Mouse (Mus musculus): ENCODE data around the gene Gli2.

GRCm38 (mm10) chr1:118916477-118917075 is 136.8 kb downstream of the Gli2 start:
- TF ChIP-seq CTCF (IDR thresholded peaks at IDR 0.05 in 2 of 3, conservative IDR thresholded peaks at IDR 0.05 in 1 of 3; ENCODE audit: control insufficient read depth in 1 of 3, insufficient read depth in 1 of 3, low read depth in 2 of 3, low read length in 3 of 3, poor library complexity in 1 of 3, severe bottlenecking in 1 of 3) (no peak), MAX (IDR thresholded peaks at IDR 0.05; ENCODE audit: low read length) (no peak), POLR2A (IDR thresholded peaks at IDR 0.05; ENCODE audit: control insufficient read depth in 1 of 2, insufficient read depth in 1 of 2, low read depth in 1 of 2, low read length in 2 of 2, poor library complexity in 1 of 2) (no peak), GABPA (IDR thresholded peaks at IDR 0.05; ENCODE audit: low read depth, low read length) (no peak), USF1 (IDR thresholded peaks at IDR 0.05; ENCODE audit: low read depth, low read length) (no peak), EP300 (IDR thresholded peaks at IDR 0.05; ENCODE audit: low read depth in 1 of 2, low read length in 2 of 2) (no peak), HCFC1 (IDR thresholded peaks at IDR 0.05; ENCODE audit: low read depth, low read length) (no peak), RAD21 (IDR thresholded peaks at IDR 0.05; ENCODE audit: low read depth, low read length) (no peak), MXI1 (IDR thresholded peaks at IDR 0.05; ENCODE audit: low read depth, low read length) (no peak), UBTF (IDR thresholded peaks at IDR 0.05; ENCODE audit: borderline replicate concordance, insufficient read depth, low read depth, low read length) (no peak), GATA1 (IDR thresholded peaks at IDR 0.05; ENCODE audit: low read depth, low read length) (no peak)

Measured in MEL (cell line).